Mouse (Mus musculus): ENCODE measurements around the gene Glis2. TPM values are rescaled to one million over a fixed set of nuclear protein-coding genes. Genes with fewer than 3 reads are reported as not detected.

Gene Glis2
- polyA plus RNA-seq, 1 experiment: 29.6 TPM

- H3K4me2 ChIP-seq (ENCODE audit: low read depth): no peak overlapping the region
- H3ac ChIP-seq (ENCODE audit: control insufficient read depth, insufficient read length): no peak overlapping the region
- peaks cover 14% of the 10 kb centered on the region for H3K79me2 ChIP-seq (ENCODE audit: control insufficient read depth, insufficient read depth)
- no peaks in the 10 kb centered on the region for H3K27me3 ChIP-seq (ENCODE audit: control insufficient read depth, insufficient read depth, insufficient read length)
- TF ChIP-seq TCF12 (IDR thresholded peaks at IDR 0.05; ENCODE audit: insufficient read depth, poor library complexity, severe bottlenecking) (no peak), MYOD1 (IDR thresholded peaks at IDR 0.05; ENCODE audit: control insufficient read depth in 1 of 3, insufficient read length in 2 of 3, low read depth in 2 of 3) (no peak), MAX (IDR thresholded peaks at IDR 0.05; ENCODE audit: low read depth) (no peak), MYOG (IDR thresholded peaks at IDR 0.05; ENCODE audit: control insufficient read depth in 1 of 3, insufficient read depth in 1 of 3, insufficient read length in 2 of 3, low read depth in 2 of 3) (no peak), POLR2AphosphoS2 (IDR thresholded peaks at IDR 0.05; ENCODE audit: insufficient read length, low read depth) (no peak), SRF (IDR thresholded peaks at IDR 0.05; ENCODE audit: control insufficient read depth, insufficient read length, low read depth) (no peak), E2F4 (IDR thresholded peaks at IDR 0.05; ENCODE audit: insufficient read depth) (no peak), POLR2A (IDR thresholded peaks at IDR 0.05; ENCODE audit: insufficient read length, low read depth) (no peak), REST (IDR thresholded peaks at IDR 0.05; ENCODE audit: insufficient read depth, insufficient read length) (no peak)
- no peak overlapping the region for H3K4me3 ChIP-seq
- no peaks in the 10 kb centered on the region for H3K36me3 ChIP-seq (ENCODE audit: control insufficient read depth, insufficient read depth)
Measured at GRCm38 (mm10) chr16:4590236-4590635, 4.3 kb upstream of the Glis2 start.

DNA sequence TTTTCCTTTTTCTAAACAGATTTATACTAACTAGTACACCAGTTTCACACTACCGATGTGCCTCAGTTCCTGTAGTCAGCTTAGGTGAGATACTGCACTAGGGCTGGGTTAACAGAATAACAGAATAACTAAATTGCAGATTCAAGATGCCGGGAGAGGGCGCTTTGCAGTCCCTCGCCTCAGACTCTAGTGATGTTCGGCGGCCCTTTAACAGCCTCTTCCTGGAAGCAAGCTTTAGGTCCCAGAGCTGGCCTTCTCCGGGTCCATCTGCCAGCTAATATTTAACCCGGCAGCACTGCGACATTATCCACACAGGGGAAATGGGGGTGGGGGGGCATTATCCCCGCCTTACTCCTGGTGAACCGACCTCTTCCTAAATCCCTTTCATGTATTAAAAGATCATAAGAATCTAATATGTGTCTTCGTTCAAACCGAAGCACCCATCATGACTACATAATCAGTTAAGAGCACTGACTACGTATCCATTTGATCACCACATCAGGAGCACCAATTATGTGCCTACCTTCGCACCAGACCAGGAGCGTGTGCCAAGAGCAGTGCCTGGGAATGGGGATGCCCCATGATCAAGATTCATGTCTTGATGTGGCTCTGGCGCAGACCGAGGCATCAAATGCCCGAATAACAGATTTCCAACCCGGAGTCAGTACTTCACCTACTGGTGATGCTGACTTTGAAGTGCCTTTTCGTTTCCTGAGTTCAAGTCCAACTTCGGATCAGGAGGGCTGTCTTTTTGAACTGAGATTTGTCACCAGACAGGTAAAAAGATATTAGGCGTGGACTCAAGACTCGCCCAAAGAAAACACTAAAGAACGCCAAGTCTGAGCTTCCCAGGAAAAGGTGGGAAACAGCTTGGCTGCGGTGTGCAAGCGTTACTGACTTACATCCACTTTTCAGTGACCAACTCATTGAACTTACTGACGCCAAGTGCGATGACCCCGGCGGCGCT is 1.3 kb upstream of the Glis2 start:
- TF ChIP-seq POLR2AphosphoS2 (IDR thresholded peaks at IDR 0.05; ENCODE audit: insufficient read length, low read depth): no peak
- TF ChIP-seq USF1 (IDR thresholded peaks at IDR 0.05; ENCODE audit: low read depth): no peak
- no peak for TF ChIP-seq CEBPB (IDR thresholded peaks at IDR 0.05; ENCODE audit: insufficient read depth, poor library complexity, severe bottlenecking)
- TF ChIP-seq SRF (IDR thresholded peaks at IDR 0.05; ENCODE audit: control insufficient read depth, insufficient read length, low read depth): no peak
- no peak for TF ChIP-seq POLR2A (IDR thresholded peaks at IDR 0.05; ENCODE audit: insufficient read length, low read depth)
- TF ChIP-seq MYOD1 (IDR thresholded peaks at IDR 0.05; ENCODE audit: control insufficient read depth in 1 of 3, insufficient read length in 2 of 3, low read depth in 2 of 3): no peak
- no peak for TF ChIP-seq TCF3 (IDR thresholded peaks at IDR 0.05; ENCODE audit: insufficient read length, low read depth)
- TF ChIP-seq TCF12 (IDR thresholded peaks at IDR 0.05; ENCODE audit: insufficient read depth, poor library complexity, severe bottlenecking): no peak
- no peak for TF ChIP-seq MYOG (IDR thresholded peaks at IDR 0.05; ENCODE audit: control insufficient read depth in 1 of 3, insufficient read depth in 1 of 3, insufficient read length in 2 of 3, low read depth in 2 of 3)
- no peak for TF ChIP-seq MAX (IDR thresholded peaks at IDR 0.05; ENCODE audit: low read depth)
- no peak for TF ChIP-seq REST (IDR thresholded peaks at IDR 0.05; ENCODE audit: insufficient read depth, insufficient read length)
- TF ChIP-seq E2F4 (IDR thresholded peaks at IDR 0.05; ENCODE audit: insufficient read depth): no peak
- Histone ChIP-seq H3K27me3 (ENCODE audit: control insufficient read depth, insufficient read depth, insufficient read length) (no peaks in the 10 kb centered on the region), H3K4me2 (ENCODE audit: low read depth) (peak overlapping the region; percentile 92), H3K4me3 (peak overlapping the region; percentile 87), H3K36me3 (ENCODE audit: control insufficient read depth, insufficient read depth) (no peaks in the 10 kb centered on the region), H3K79me2 (ENCODE audit: control insufficient read depth, insufficient read depth) (peaks cover 41% of the 10 kb centered on the region), H3ac (ENCODE audit: control insufficient read depth, insufficient read length) (peak overlapping the region; percentile 70)

DNA sequence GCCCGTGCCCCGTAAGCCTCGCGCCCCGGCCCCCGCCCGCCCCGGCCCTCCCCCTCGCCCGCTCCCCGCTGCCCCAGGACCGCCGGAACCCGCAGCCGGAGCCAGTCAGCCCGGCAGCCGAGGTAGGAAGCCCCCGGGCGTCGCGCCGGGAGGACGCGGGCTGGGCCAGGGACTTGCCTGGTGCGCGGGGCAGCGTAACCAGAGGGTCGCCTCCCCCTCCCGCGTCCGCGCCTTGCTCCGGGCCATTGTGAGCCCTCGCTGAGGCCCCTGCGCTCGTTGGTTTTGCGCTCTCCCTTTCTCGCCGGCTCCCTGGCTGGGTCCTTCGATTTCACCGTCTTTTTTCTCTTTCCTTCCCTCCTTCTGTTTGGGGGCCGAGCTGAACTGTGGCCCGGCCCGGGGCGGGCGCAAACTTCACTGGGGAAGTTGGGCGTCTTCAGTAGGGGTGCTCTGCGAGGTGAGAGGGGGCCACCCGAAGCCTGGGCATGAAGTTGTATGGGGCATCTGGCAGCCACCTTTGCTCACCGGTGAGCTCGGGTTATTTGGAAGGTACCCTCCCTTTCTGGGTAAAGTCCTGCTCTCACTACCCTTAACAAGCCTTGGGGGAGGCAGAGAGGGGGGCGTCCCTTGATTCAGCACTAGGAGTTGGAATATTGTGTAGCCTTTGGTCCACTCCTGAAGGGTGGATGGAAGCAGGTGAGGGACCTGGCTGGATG is 457 bp downstream of the Glis2 start:
- Histone ChIP-seq H3K27me3 (ENCODE audit: control insufficient read depth, insufficient read depth, insufficient read length) (no peaks in the 10 kb centered on the region), H3K79me2 (ENCODE audit: control insufficient read depth, insufficient read depth) (peaks cover 59% of the 10 kb centered on the region), H3K36me3 (ENCODE audit: control insufficient read depth, insufficient read depth) (no peaks in the 10 kb centered on the region), H3K4me3 (peak overlapping the region; percentile 87), H3K4me2 (ENCODE audit: low read depth) (peak overlapping the region; percentile 99), H3ac (ENCODE audit: control insufficient read depth, insufficient read length) (peak overlapping the region; percentile 70)
- no peak for TF ChIP-seq REST (IDR thresholded peaks at IDR 0.05; ENCODE audit: insufficient read depth, insufficient read length)
- TF ChIP-seq MYOD1 (IDR thresholded peaks at IDR 0.05; ENCODE audit: control insufficient read depth in 1 of 3, insufficient read length in 2 of 3, low read depth in 2 of 3): no peak
- no peak for TF ChIP-seq USF1 (IDR thresholded peaks at IDR 0.05; ENCODE audit: low read depth)
- no peak for TF ChIP-seq TCF3 (IDR thresholded peaks at IDR 0.05; ENCODE audit: insufficient read length, low read depth)
- no peak for TF ChIP-seq E2F4 (IDR thresholded peaks at IDR 0.05; ENCODE audit: insufficient read depth)
- no peak for TF ChIP-seq TCF12 (IDR thresholded peaks at IDR 0.05; ENCODE audit: insufficient read depth, poor library complexity, severe bottlenecking)
- no peak for TF ChIP-seq MYOG (IDR thresholded peaks at IDR 0.05; ENCODE audit: control insufficient read depth in 1 of 3, insufficient read depth in 1 of 3, insufficient read length in 2 of 3, low read depth in 2 of 3)
- no peak for TF ChIP-seq SRF (IDR thresholded peaks at IDR 0.05; ENCODE audit: control insufficient read depth, insufficient read length, low read depth)

DNA sequence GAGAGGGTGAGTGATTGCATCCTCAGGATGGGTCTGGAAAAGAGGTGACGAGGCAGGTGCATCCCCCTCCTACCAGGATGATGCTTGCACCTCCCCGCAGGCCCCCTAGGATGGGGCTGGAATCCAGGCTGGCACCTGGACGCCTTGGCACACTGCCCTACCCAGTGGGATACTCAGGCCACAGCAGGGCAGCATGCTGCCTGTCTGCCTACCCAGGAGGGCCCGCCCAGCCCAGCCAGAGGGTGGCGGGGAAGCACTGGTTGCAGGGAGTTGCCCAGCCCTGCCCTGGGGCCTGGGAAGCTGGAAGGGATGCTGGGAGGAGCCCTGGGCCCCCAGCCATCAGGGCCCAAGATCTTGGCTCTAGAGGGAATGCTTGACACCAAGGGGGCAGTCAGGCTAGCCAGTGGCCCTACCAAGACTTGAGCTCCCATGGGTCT is 1.0 kb downstream of the Glis2 start:
- Histone ChIP-seq H3K27me3 (ENCODE audit: control insufficient read depth, insufficient read depth, insufficient read length) (no peaks in the 10 kb centered on the region), H3K36me3 (ENCODE audit: control insufficient read depth, insufficient read depth) (no peaks in the 10 kb centered on the region), H3K79me2 (ENCODE audit: control insufficient read depth, insufficient read depth) (peaks cover 65% of the 10 kb centered on the region), H3K4me2 (ENCODE audit: low read depth) (peak overlapping the region; percentile 99), H3ac (ENCODE audit: control insufficient read depth, insufficient read length) (peak overlapping the region; percentile 70), H3K4me3 (peak overlapping the region; percentile 87)
- TF ChIP-seq POLR2AphosphoS2 (IDR thresholded peaks at IDR 0.05; ENCODE audit: insufficient read length, low read depth) (peak; percentile 2), MYOG (IDR thresholded peaks at IDR 0.05; ENCODE audit: control insufficient read depth in 1 of 3, insufficient read depth in 1 of 3, insufficient read length in 2 of 3, low read depth in 2 of 3) (peak in 1 of 3 experiments; percentile 61), TCF12 (IDR thresholded peaks at IDR 0.05; ENCODE audit: insufficient read depth, poor library complexity, severe bottlenecking) (no peak), MYOD1 (IDR thresholded peaks at IDR 0.05; ENCODE audit: control insufficient read depth in 1 of 3, insufficient read length in 2 of 3, low read depth in 2 of 3) (peak in 1 of 3 experiments; percentile 74), POLR2A (IDR thresholded peaks at IDR 0.05; ENCODE audit: insufficient read length, low read depth) (peak; percentile 63), CEBPB (IDR thresholded peaks at IDR 0.05; ENCODE audit: insufficient read depth, poor library complexity, severe bottlenecking) (no peak)

Measured in myocyte (in vitro differentiated cells).